Mouse (Mus musculus) intestine, embryonic 14.5 days (tissue): Measurements from ENCODE around the gene Tmem81. TPM values are rescaled to one million over a fixed set of nuclear protein-coding genes. Genes with fewer than 3 reads are reported as not detected.

Source experiments
- ATAC-seq: fragments of 200-750 bp; cut with Nextera tagmentation; replicated peaks from 2 replicates; pipeline ENCODE4 v1.8.0; 2017; ENCODE audit warnings: low read depth, moderate number of reproducible peaks, moderate TSS enrichment, moderate library complexity; ENCODE audit not compliant: low FRiP score, low TSS enrichment
- DNase-seq: peaks from one replicate; pipeline ENCODE4 v3.0.0-alpha.2; 2018; ENCODE audit warnings: low spot score
- H3K27ac ChIP-seq: fragments of 300-500 bp; sonication (generic); 2 replicates; pipeline ENCODE4 v1.5.1; 2014; ENCODE audit warnings: low read depth, mild to moderate bottlenecking, control low read depth
- H3K27me3 ChIP-seq: fragments of 300-500 bp; sonication (generic); replicated peaks from 2 replicates; pipeline ENCODE4 v1.6.1; 2014; ENCODE audit warnings: low read length, control low read depth; ENCODE audit not compliant: control insufficient read depth, insufficient read depth
- H3K36me3 ChIP-seq: fragments of 300-500 bp; sonication (generic); 2 replicates; pipeline ENCODE4 v1.6.1; 2014; ENCODE audit warnings: low read length, control low read depth; ENCODE audit not compliant: control insufficient read depth, insufficient read depth
- H3K4me1 ChIP-seq: fragments of 300-500 bp; sonication (generic); replicated peaks from 2 replicates; pipeline ENCODE4 v1.6.1; 2014; ENCODE audit warnings: low read length, control low read depth, mixed read lengths; ENCODE audit not compliant: control insufficient read depth, insufficient read depth
- H3K4me2 ChIP-seq: fragments of 300-500 bp; sonication (generic); 2 replicates; pipeline ENCODE4 v1.6.1; 2014; ENCODE audit warnings: low read length
- H3K4me3 ChIP-seq: fragments of 300-500 bp; sonication (generic); 2 replicates; pipeline ENCODE4 v1.5.1; 2014; ENCODE audit warnings: low read depth, low read length, control low read depth, mixed read lengths
- H3K9ac ChIP-seq: fragments of 300-500 bp; sonication (generic); 2 replicates; pipeline ENCODE4 v1.6.1; 2014; ENCODE audit warnings: mild to moderate bottlenecking, low read length
- H3K9me3 ChIP-seq: fragments of 300-500 bp; sonication (generic); 2 replicates; pipeline ENCODE4 v1.6.1; 2016; ENCODE audit warnings: low read length, control low read depth; ENCODE audit not compliant: control insufficient read depth
- WGBS: fragments of 180-500 bp; shearing (Covaris S2); extraction: QIAGEN DNeasy Blood & Tissue Kit; methylation state at CpG from one replicate; pipeline ENCODE4 v1.1.7; 2014; 5-methylcytosine and 5-hydroxymethylcytosine counted together
- polyA plus RNA-seq: library from polyadenylated mRNA; unstranded; fragments of >200 nt; fragmentation: Nextera tagmentation; extraction: Ambion mirVana; gene quantifications from 2 replicates; pipeline ENCODE4 v1.2.1, GENCODE M21; 2014

The Tmem81 gene
- polyA plus RNA-seq, 1 experiment from 2014 or later, result 1.6 TPM

- H3K27me3 ChIP-seq, result no peaks in the 10 kb centered on the region
- no peak overlapping the region for H3K4me2 ChIP-seq
- ATAC-seq (no peak), DNase-seq (no peak)
- 87% methylated on average over 5 of the region's 5 CpGs for WGBS
- H3K4me3 ChIP-seq, result no peak overlapping the region
- no peaks in the 10 kb centered on the region for H3K9me3 ChIP-seq
- no peaks in the 10 kb centered on the region for H3K4me1 ChIP-seq
- peaks cover 31% of the 10 kb centered on the region for H3K36me3 ChIP-seq
- H3K9ac ChIP-seq, result no peak overlapping the region
- no peak overlapping the region for H3K27ac ChIP-seq
Measured at GRCm38 (mm10) chr1:132509771-132510170, 3.7 kb downstream of the Tmem81 start.

GRCm38 (mm10) chr1:132511521-132511920 is 5.5 kb downstream of the Tmem81 start:
- 41% methylated on average over 8 of the region's 8 CpGs for WGBS
- DNase-seq, result no peak

GRCm38 (mm10) chr1:132512106-132512505 is 6.1 kb downstream of the Tmem81 start:
- Histone ChIP-seq H3K9ac (no peak overlapping the region), H3K4me1 (no peaks in the 10 kb centered on the region), H3K9me3 (no peaks in the 10 kb centered on the region), H3K27me3 (no peaks in the 10 kb centered on the region), H3K4me2 (no peak overlapping the region), H3K36me3 (peaks cover 10% of the 10 kb centered on the region), H3K27ac (no peak overlapping the region), H3K4me3 (no peak overlapping the region)
- no peak for ATAC-seq
- no peak for DNase-seq
- WGBS, result 74% methylated on average over 8 of the region's 8 CpGs

More at GRCm38 (mm10) chr1:132511521-132511920, 5.5 kb downstream of the Tmem81 start:
- peaks cover 16% of the 10 kb centered on the region for H3K36me3 ChIP-seq
- no peak overlapping the region for H3K9ac ChIP-seq
- peak; percentile 19; the same call in 1 of the 2 replicates for ATAC-seq
- no peak overlapping the region for H3K4me3 ChIP-seq
- no peaks in the 10 kb centered on the region for H3K27me3 ChIP-seq
- no peak overlapping the region for H3K27ac ChIP-seq
- H3K4me2 ChIP-seq, result no peak overlapping the region
- no peaks in the 10 kb centered on the region for H3K4me1 ChIP-seq
- H3K9me3 ChIP-seq, result no peaks in the 10 kb centered on the region

GRCm38 (mm10) chr1:132515339-132515738 is 9.3 kb downstream of the Tmem81 start:
- H3K9me3 ChIP-seq, result no peaks in the 10 kb centered on the region
- H3K27ac ChIP-seq, result no peak overlapping the region
- H3K9ac ChIP-seq, result no peak overlapping the region
- no peak overlapping the region for H3K4me3 ChIP-seq
- no peaks in the 10 kb centered on the region for H3K4me1 ChIP-seq
- no peaks in the 10 kb centered on the region for H3K27me3 ChIP-seq
- ATAC-seq (no peak), DNase-seq (no peak)
- 87% methylated on average over 12 of the region's 12 CpGs for WGBS
- no peak overlapping the region for H3K4me2 ChIP-seq
- H3K36me3 ChIP-seq, result no peaks in the 10 kb centered on the region

GRCm38 (mm10) chr1:132516776-132517175 is 10.7 kb downstream of the Tmem81 start:
- no peak overlapping the region for H3K27ac ChIP-seq
- H3K4me1 ChIP-seq, result no peaks in the 10 kb centered on the region
- no peaks in the 10 kb centered on the region for H3K36me3 ChIP-seq
- H3K9me3 ChIP-seq, result no peaks in the 10 kb centered on the region
- no peaks in the 10 kb centered on the region for H3K27me3 ChIP-seq
- no peak overlapping the region for H3K9ac ChIP-seq
- 91% methylated on average over 11 of the region's 11 CpGs for WGBS
- DNase-seq, result no peak
- ATAC-seq, result no peak
- H3K4me3 ChIP-seq, result no peak overlapping the region
- no peak overlapping the region for H3K4me2 ChIP-seq

GRCm38 (mm10) chr1:132518621-132519020 is 12.6 kb downstream of the Tmem81 start:
- H3K4me3 ChIP-seq, result no peak overlapping the region
- no peak overlapping the region for H3K4me2 ChIP-seq
- WGBS, result 78% methylated on average over 18 of the region's 18 CpGs
- no peak for ATAC-seq
- H3K9ac ChIP-seq, result no peak overlapping the region
- no peaks in the 10 kb centered on the region for H3K27me3 ChIP-seq
- H3K27ac ChIP-seq, result no peak overlapping the region
- no peaks in the 10 kb centered on the region for H3K9me3 ChIP-seq
- H3K4me1 ChIP-seq, result no peaks in the 10 kb centered on the region
- DNase-seq, result no peak
- H3K36me3 ChIP-seq, result no peaks in the 10 kb centered on the region

- no peaks in the 10 kb centered on the region for H3K27me3 ChIP-seq
- ATAC-seq (no peak), DNase-seq (no peak)
- no peaks in the 10 kb centered on the region for H3K36me3 ChIP-seq
- H3K9me3 ChIP-seq, result no peaks in the 10 kb centered on the region
- H3K4me1 ChIP-seq, result no peaks in the 10 kb centered on the region
- no peak overlapping the region for H3K4me2 ChIP-seq
- H3K9ac ChIP-seq, result no peak overlapping the region
- no peak overlapping the region for H3K27ac ChIP-seq
- WGBS, result 88% methylated on average over 11 of the region's 11 CpGs
- H3K4me3 ChIP-seq, result no peak overlapping the region
Measured at GRCm38 (mm10) chr1:132519734-132520133, 13.7 kb downstream of the Tmem81 start.

- Histone ChIP-seq H3K27me3 (no peaks in the 10 kb centered on the region), H3K9me3 (no peaks in the 10 kb centered on the region), H3K4me3 (no peak overlapping the region), H3K36me3 (no peaks in the 10 kb centered on the region), H3K4me2 (no peak overlapping the region), H3K4me1 (no peaks in the 10 kb centered on the region), H3K9ac (no peak overlapping the region), H3K27ac (no peak overlapping the region)
- ATAC-seq (0 out of 2 replicates have a peak, but pooled peaks have one; percentile 20), DNase-seq (no peak)
- WGBS, result 13% methylated on average over 4 of the region's 6 CpGs
Measured at GRCm38 (mm10) chr1:132520764-132521163, 14.7 kb downstream of the Tmem81 start.

GRCm38 (mm10) chr1:132523048-132523447 is 17.0 kb downstream of the Tmem81 start:
- Histone ChIP-seq H3K4me3 (no peak overlapping the region), H3K9me3 (no peaks in the 10 kb centered on the region), H3K27me3 (no peaks in the 10 kb centered on the region), H3K4me1 (no peaks in the 10 kb centered on the region), H3K9ac (no peak overlapping the region), H3K27ac (no peak overlapping the region), H3K4me2 (no peak overlapping the region), H3K36me3 (no peaks in the 10 kb centered on the region)
- 76% methylated on average over 8 of the region's 8 CpGs for WGBS
- DNase-seq (no peak), ATAC-seq (no peak)
